Mouse (Mus musculus) lung, embryonic 15.5 days (tissue): ENCODE results near the gene Zglp1. TPM values are rescaled to one million over a fixed set of nuclear protein-coding genes. Genes with fewer than 3 reads are reported as not detected.
A peak's percentile ranks its signal among the peaks of the same experiment; 100 is the strongest.
"Not testable (repeated sequence)": the region's sequence is repeated elsewhere in the genome, so short reads cannot be mapped to it uniquely, and the experiment has no call there.

Experiments
- ATAC-seq: fragments of 200-750 bp; cut with Nextera tagmentation; 2 replicates; pipeline ENCODE4 v1.8.0; 2017; ENCODE audit warnings: moderate number of reproducible peaks, borderline replicate concordance; ENCODE audit not compliant: low FRiP score, low TSS enrichment; ENCODE audit errors: extremely low read depth
- H3K27ac ChIP-seq: fragments of 300-500 bp; sonication (generic); 2 replicates; pipeline ENCODE4 v1.5.1; 2015; ENCODE audit warnings: moderate library complexity, mild to moderate bottlenecking, inconsistent platforms
- H3K27me3 ChIP-seq: fragments of 300-500 bp; sonication (generic); 2 replicates; pipeline ENCODE4 v1.6.1; 2015; ENCODE audit warnings: inconsistent platforms
- H3K36me3 ChIP-seq: fragments of 300-500 bp; sonication (generic); 2 replicates; pipeline ENCODE4 v1.6.1; 2015; ENCODE audit warnings: inconsistent platforms
- H3K4me1 ChIP-seq: fragments of 300-500 bp; sonication (generic); 2 replicates; pipeline ENCODE4 v1.6.1; 2015; ENCODE audit warnings: inconsistent platforms
- H3K4me2 ChIP-seq: fragments of 300-500 bp; sonication (generic); 2 replicates; pipeline ENCODE4 v1.6.1; 2015; ENCODE audit warnings: inconsistent platforms, mild to moderate bottlenecking, moderate library complexity
- H3K4me3 ChIP-seq: fragments of 300-500 bp; sonication (generic); 2 replicates; pipeline ENCODE4 v1.5.1; 2015; ENCODE audit warnings: mild to moderate bottlenecking, inconsistent platforms
- H3K9ac ChIP-seq: fragments of 300-500 bp; sonication (generic); 2 replicates; pipeline ENCODE4 v1.6.1; 2015; ENCODE audit warnings: inconsistent platforms
- H3K9me3 ChIP-seq: fragments of 300-500 bp; sonication (generic); 2 replicates; pipeline ENCODE4 v1.6.1; 2016; ENCODE audit warnings: inconsistent platforms
- WGBS: fragments of 180-500 bp; shearing (Covaris S2); methylation state at CpG from one replicate; pipeline ENCODE4 v1.1.7; 2015; 5-methylcytosine and 5-hydroxymethylcytosine counted together
- polyA plus RNA-seq: library from polyadenylated mRNA; unstranded; fragments of >200 nt; fragmentation: Nextera tagmentation; extraction: Ambion mirVana; gene quantifications from 2 replicates; pipeline ENCODE4 v1.2.1, GENCODE M21; 2015

The Zglp1 gene
- polyA plus RNA-seq, 1 experiment from 2014 or later = 0.76 TPM

- no peak overlapping the region for H3K27ac ChIP-seq
- WGBS = 53% methylated on average over 10 of the region's 10 CpGs
- H3K4me3 ChIP-seq = no peak overlapping the region
- ATAC-seq = no peak
- H3K9me3 ChIP-seq = no peaks in the 10 kb centered on the region
- no peaks in the 10 kb centered on the region for H3K27me3 ChIP-seq
- H3K9ac ChIP-seq = no peak overlapping the region
- no peak overlapping the region for H3K4me2 ChIP-seq
- no peaks in the 10 kb centered on the region for H3K36me3 ChIP-seq
- no peaks in the 10 kb centered on the region for H3K4me1 ChIP-seq
Observed at GRCm38 (mm10) chr9:21051578-21051977, 15.3 kb downstream of the Zglp1 start.

- Histone ChIP-seq H3K27ac (no peak overlapping the region), H3K27me3 (no peaks in the 10 kb centered on the region), H3K36me3 (no peaks in the 10 kb centered on the region), H3K9me3 (no peaks in the 10 kb centered on the region), H3K4me2 (no peak overlapping the region), H3K9ac (no peak overlapping the region), H3K4me1 (no peaks in the 10 kb centered on the region), H3K4me3 (no peak overlapping the region)
- WGBS = 68% methylated on average over 3 of the region's 3 CpGs
- no peak for ATAC-seq
Observed at GRCm38 (mm10) chr9:21045235-21045634, 21.7 kb downstream of the Zglp1 start.

- H3K9ac ChIP-seq, ATAC-seq, H3K27me3 ChIP-seq, H3K36me3 ChIP-seq, H3K27ac ChIP-seq, H3K9me3 ChIP-seq, H3K4me3 ChIP-seq, H3K4me1 ChIP-seq, H3K4me2 ChIP-seq: not testable (repeated sequence)
- 49% methylated on average over 1 of the region's 1 CpGs for WGBS
Observed at GRCm38 (mm10) chr9:21044785-21045184, 22.1 kb downstream of the Zglp1 start.

- peaks cover 2% of the 10 kb centered on the region; the same call in 1 of the 2 replicates for H3K4me1 ChIP-seq
- H3K36me3 ChIP-seq = no peaks in the 10 kb centered on the region
- no peak for ATAC-seq
- no peak overlapping the region for H3K27ac ChIP-seq
- 75% methylated on average over 4 of the region's 4 CpGs for WGBS
- H3K9ac ChIP-seq = no peak overlapping the region
- no peak overlapping the region for H3K4me3 ChIP-seq
- H3K4me2 ChIP-seq = no peak overlapping the region
- peaks cover 16% of the 10 kb centered on the region for H3K27me3 ChIP-seq
- no peaks in the 10 kb centered on the region for H3K9me3 ChIP-seq
Observed at GRCm38 (mm10) chr9:21043563-21043962, 23.3 kb downstream of the Zglp1 start.

GRCm38 (mm10) chr9:21041308-21041707, 25.6 kb downstream of the Zglp1 start:
- Histone ChIP-seq H3K4me3 (no peak overlapping the region), H3K27me3 (peaks cover 38% of the 10 kb centered on the region), H3K27ac (no peak overlapping the region), H3K9me3 (no peaks in the 10 kb centered on the region), H3K36me3 (no peaks in the 10 kb centered on the region), H3K4me2 (no peak overlapping the region), H3K4me1 (peaks cover 21% of the 10 kb centered on the region), H3K9ac (no peak overlapping the region)
- no peak for ATAC-seq
- 26% methylated on average over 4 of the region's 4 CpGs for WGBS

- 75% methylated on average over 3 of the region's 3 CpGs for WGBS
- Histone ChIP-seq H3K27ac (no peak overlapping the region), H3K9me3 (no peaks in the 10 kb centered on the region), H3K4me3 (no peak overlapping the region), H3K4me1 (peaks cover 29% of the 10 kb centered on the region), H3K36me3 (no peaks in the 10 kb centered on the region), H3K4me2 (no peak overlapping the region), H3K9ac (no peak overlapping the region), H3K27me3 (peaks cover 53% of the 10 kb centered on the region)
- no peak for ATAC-seq
Observed at GRCm38 (mm10) chr9:21039779-21040178, 27.1 kb downstream of the Zglp1 start.

GRCm38 (mm10) chr9:21037481-21037891, 29.4 kb downstream of the Zglp1 start:
- peak; percentile 15; the same call in 1 of the 2 replicates for ATAC-seq
- peak overlapping the region; percentile 76 for H3K4me2 ChIP-seq
- peak overlapping the region; percentile 22 for H3K9ac ChIP-seq
- H3K36me3 ChIP-seq = no peaks in the 10 kb centered on the region
- H3K4me3 ChIP-seq = peak overlapping the region; percentile 39
- peaks cover 75% of the 10 kb centered on the region for H3K27me3 ChIP-seq
- peaks cover 44% of the 10 kb centered on the region for H3K4me1 ChIP-seq
- H3K27ac ChIP-seq = no peak overlapping the region
- WGBS = 2% methylated on average over 31 of the region's 31 CpGs
- no peaks in the 10 kb centered on the region for H3K9me3 ChIP-seq

- Histone ChIP-seq H3K4me1 (peaks cover 52% of the 10 kb centered on the region), H3K9ac (0 out of 2 replicates have a peak overlapping the region, but pooled peaks have one; percentile 22)
- 3% methylated on average over 22 of the region's 22 CpGs for WGBS
Observed at GRCm38 (mm10) chr9:21036666-21037065, 30.2 kb downstream of the Zglp1 start.

GRCm38 (mm10) chr9:21036161-21036560, 30.7 kb downstream of the Zglp1 start:
- peak overlapping the region; percentile 76; the same call in 1 of the 2 replicates for H3K4me2 ChIP-seq
- peaks cover 85% of the 10 kb centered on the region for H3K27me3 ChIP-seq
- ATAC-seq = no peak
- peaks cover 57% of the 10 kb centered on the region for H3K4me1 ChIP-seq
- H3K9me3 ChIP-seq = no peaks in the 10 kb centered on the region
- H3K36me3 ChIP-seq = no peaks in the 10 kb centered on the region
- H3K9ac ChIP-seq = no peak overlapping the region
- 10% methylated on average over 20 of the region's 20 CpGs for WGBS
- H3K27ac ChIP-seq = no peak overlapping the region
- H3K4me3 ChIP-seq = 0 out of 2 replicates have a peak overlapping the region, but pooled peaks have one; percentile 39

More at GRCm38 (mm10) chr9:21036666-21037065, 30.2 kb downstream of the Zglp1 start:
- peak overlapping the region; percentile 39; the same call in 1 of the 2 replicates for H3K4me3 ChIP-seq
- H3K27ac ChIP-seq = no peak overlapping the region
- H3K27me3 ChIP-seq = peaks cover 83% of the 10 kb centered on the region
- H3K36me3 ChIP-seq = no peaks in the 10 kb centered on the region
- H3K4me2 ChIP-seq = peak overlapping the region; percentile 76
- H3K9me3 ChIP-seq = no peaks in the 10 kb centered on the region
- ATAC-seq = no peak

- whole genome bisulfite sequencing = 31% methylated on average over 9 of the region's 9 CpGs
- no peaks in the 10 kb centered on the region for H3K36me3 ChIP-seq
- H3K4me1 ChIP-seq = peaks cover 61% of the 10 kb centered on the region
- H3K4me2 ChIP-seq = no peak overlapping the region
- no peak overlapping the region for H3K4me3 ChIP-seq
- H3K9me3 ChIP-seq = no peaks in the 10 kb centered on the region
- H3K27ac ChIP-seq = no peak overlapping the region
- no peak for ATAC-seq
- H3K27me3 ChIP-seq = peaks cover 85% of the 10 kb centered on the region
- H3K9ac ChIP-seq = no peak overlapping the region
Observed at GRCm38 (mm10) chr9:21035586-21035985, 31.3 kb downstream of the Zglp1 start.

- WGBS = 5% methylated on average over 17 of the region's 17 CpGs
- no peak for ATAC-seq
- no peak overlapping the region for H3K4me3 ChIP-seq
Observed at GRCm38 (mm10) chr9:21034481-21035085, 32.3 kb downstream of the Zglp1 start.

GRCm38 (mm10) chr9:21033136-21033535, 33.8 kb downstream of the Zglp1 start:
- Histone ChIP-seq H3K9me3 (no peaks in the 10 kb centered on the region), H3K4me1 (peaks cover 79% of the 10 kb centered on the region), H3K27me3 (peaks cover 65% of the 10 kb centered on the region), H3K27ac (no peak overlapping the region), H3K36me3 (no peaks in the 10 kb centered on the region), H3K9ac (peak overlapping the region; percentile 44), H3K4me2 (peak overlapping the region; percentile 97), H3K4me3 (peak overlapping the region; percentile 50)
- peak; percentile 68 for ATAC-seq
- WGBS = 1% methylated on average over 34 of the region's 34 CpGs

More at GRCm38 (mm10) chr9:21034481-21035085, 32.3 kb downstream of the Zglp1 start:
- no peak overlapping the region for H3K4me2 ChIP-seq
- H3K9ac ChIP-seq = no peak overlapping the region
- H3K27me3 ChIP-seq = peaks cover 79% of the 10 kb centered on the region
- H3K27ac ChIP-seq = no peak overlapping the region
- H3K4me1 ChIP-seq = peaks cover 71% of the 10 kb centered on the region
- H3K9me3 ChIP-seq = no peaks in the 10 kb centered on the region
- H3K36me3 ChIP-seq = no peaks in the 10 kb centered on the region
